Mouse (Mus musculus) lung, postnatal 0 days (tissue): Measurements from ENCODE around the gene Kcnj1.

ENCODE experiments used
- CTCF ChIP-seq: IDR thresholded peaks from 2 replicates; pipeline ENCODE4 v1.5.1; 2016; ENCODE audit warnings: antibody characterized with exemption, mild to moderate bottlenecking
- EP300 ChIP-seq: IDR thresholded peaks from 2 replicates; pipeline ENCODE4 v1.6.1; 2016; ENCODE audit warnings: antibody characterized with exemption, mild to moderate bottlenecking, control low read depth

DNA sequence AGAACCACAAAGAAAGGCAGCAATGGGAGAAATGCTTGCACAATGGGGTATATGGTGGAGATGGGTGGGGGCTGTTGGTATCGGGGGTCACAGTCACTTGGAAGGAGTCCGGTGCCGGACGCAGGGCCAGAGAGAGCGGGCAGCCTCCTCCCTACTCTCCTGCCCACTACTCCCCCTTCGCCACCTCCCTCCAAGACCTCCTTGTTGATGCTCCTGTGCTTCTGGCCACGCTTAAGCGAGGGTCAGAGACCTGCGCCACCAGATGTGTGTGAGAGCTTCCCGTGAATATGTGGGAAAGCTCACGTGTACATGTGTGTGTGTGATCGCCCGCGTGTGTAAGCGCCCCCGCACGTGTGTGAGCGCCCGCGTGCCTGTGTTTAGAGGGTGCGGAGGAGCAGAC is 27.8 kb upstream of the Kcnj1 start:
- TF ChIP-seq CTCF = no peak
- no peak for TF ChIP-seq EP300
